Mouse (Mus musculus): ENCODE measurements around the gene Klk11. TPM values are rescaled to one million over a fixed set of nuclear protein-coding genes. Genes with fewer than 3 reads are reported as not detected.

Gene Klk11
- polyA plus RNA-seq (2015; fragmentation: Nextera tagmentation; extraction: Ambion mirVana): 0.22 and 0.27 TPM in 2 replicates

GRCm38 (mm10) chr7:43774364-43774763, at the start of gene Klk11:
TSS of gene Klk11 (plus strand) at chr7:43774604.
- Histone ChIP-seq H3K36me3 (no peaks in the 10 kb centered on the region), H3K9me3 (no peaks in the 10 kb centered on the region), H3K27me3 (no peaks in the 10 kb centered on the region), H3K9ac (no peak within 1 kb of the TSS), H3K27ac (replicated peaks) (no peak within 1 kb of the TSS), H3K4me1 (replicated peaks) (no peaks in the 10 kb centered on the region), H3K4me2 (no peak within 1 kb of the TSS), H3K4me3 (no peak within 1 kb of the TSS)
- no peak for ATAC-seq (ENCODE audit: low FRiP score, low read depth)
- 91% methylated on average over 5 of the region's 5 CpGs for WGBS

DNA sequence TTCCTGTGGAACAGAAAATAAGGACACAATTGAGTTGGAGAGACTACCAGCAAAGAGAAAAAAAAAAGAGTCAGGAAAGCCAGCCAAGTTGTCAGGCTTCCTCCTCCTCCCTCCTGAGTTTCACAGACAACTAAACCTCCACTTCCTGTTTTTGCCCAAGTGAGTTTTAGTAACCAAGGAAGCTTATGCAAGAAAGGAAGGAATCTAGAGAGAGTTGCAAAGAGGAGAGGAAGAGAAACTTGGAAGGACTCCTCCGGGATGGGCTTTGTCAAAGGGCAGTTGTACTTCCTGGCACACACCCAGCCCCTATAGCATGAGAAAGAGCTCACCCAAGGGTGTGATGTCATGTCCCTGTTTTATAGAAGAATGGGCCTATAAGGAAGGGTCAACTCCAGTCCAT, 26.6 kb upstream of the Klk11 start:
- Histone ChIP-seq H3K4me3 (no peak overlapping the region), H3K4me2 (no peak overlapping the region), H3K36me3 (no peaks in the 10 kb centered on the region), H3K9ac (no peak overlapping the region), H3K27me3 (no peaks in the 10 kb centered on the region), H3K9me3 (no peaks in the 10 kb centered on the region), H3K27ac (replicated peaks) (no peak overlapping the region), H3K4me1 (replicated peaks) (no peaks in the 10 kb centered on the region)
- no peak for ATAC-seq (ENCODE audit: low FRiP score, low read depth)
- 58% methylated on average over 1 of the region's 1 CpGs for WGBS

GRCm38 (mm10) chr7:43752806-43753205, 21.6 kb upstream of the Klk11 start:
- Histone ChIP-seq H3K4me1 (replicated peaks) (no peaks in the 10 kb centered on the region), H3K4me3 (no peak overlapping the region), H3K9me3 (no peaks in the 10 kb centered on the region), H3K27ac (replicated peaks) (no peak overlapping the region), H3K27me3 (no peaks in the 10 kb centered on the region), H3K4me2 (no peak overlapping the region), H3K36me3 (no peaks in the 10 kb centered on the region), H3K9ac (no peak overlapping the region)
- ATAC-seq (ENCODE audit: low FRiP score, low read depth): no peak
- 83% methylated on average over 2 of the region's 2 CpGs for WGBS

- Histone ChIP-seq H3K4me1 (replicated peaks) (no peaks in the 10 kb centered on the region), H3K27me3 (no peaks in the 10 kb centered on the region), H3K27ac (replicated peaks) (no peak overlapping the region), H3K4me3 (no peak overlapping the region), H3K9ac (no peak overlapping the region), H3K36me3 (no peaks in the 10 kb centered on the region), H3K9me3 (no peaks in the 10 kb centered on the region), H3K4me2 (no peak overlapping the region)
- no peak for ATAC-seq (ENCODE audit: low FRiP score, low read depth)
- 43% methylated on average over 8 of the region's 8 CpGs for WGBS
Observed at GRCm38 (mm10) chr7:43766484-43766883, 7.9 kb upstream of the Klk11 start.

DNA sequence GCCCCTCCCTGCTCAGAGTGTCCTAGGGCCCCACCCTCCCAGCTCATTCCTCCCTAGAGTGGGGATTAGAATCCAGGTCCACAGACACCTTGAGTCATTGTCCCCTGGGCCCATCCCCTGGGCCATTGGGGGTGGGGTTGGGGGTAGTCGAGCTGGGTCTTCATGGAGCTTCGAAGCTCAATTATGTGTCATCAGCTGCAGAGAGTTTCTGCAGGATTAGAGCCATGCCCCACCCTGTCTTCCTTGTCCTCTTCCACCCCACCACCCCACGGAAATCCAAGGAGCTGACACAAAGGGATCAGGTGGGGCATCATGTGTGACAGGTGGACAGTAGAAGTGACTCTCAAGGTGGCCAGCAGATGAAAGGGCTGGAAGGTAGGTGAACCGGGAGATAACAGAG, 5.8 kb upstream of the Klk11 start, which contains the start of gene Klk12:
Gene Klk12 (plus strand): TSS at position 301 of the 400 bp plus-strand sequence.
- no peak within 1 kb of the TSS for H3K4me2 ChIP-seq
- no peak within 1 kb of the TSS for H3K4me3 ChIP-seq
- H3K4me1 ChIP-seq (replicated peaks): no peaks in the 10 kb centered on the region
- H3K27ac ChIP-seq (replicated peaks): no peak within 1 kb of the TSS
- no peaks in the 10 kb centered on the region for H3K27me3 ChIP-seq
- ATAC-seq (ENCODE audit: low FRiP score, low read depth): no peak
- 84% methylated on average over 4 of the region's 4 CpGs for WGBS
- H3K36me3 ChIP-seq: no peaks in the 10 kb centered on the region
- no peaks in the 10 kb centered on the region for H3K9me3 ChIP-seq
- H3K9ac ChIP-seq: no peak within 1 kb of the TSS

GRCm38 (mm10) chr7:43769636-43770035, 4.8 kb upstream of the Klk11 start:
- H3K27me3 ChIP-seq: no peaks in the 10 kb centered on the region
- no peak overlapping the region for H3K9ac ChIP-seq
- H3K4me2 ChIP-seq: no peak overlapping the region
- H3K9me3 ChIP-seq: no peaks in the 10 kb centered on the region
- no peaks in the 10 kb centered on the region for H3K4me1 ChIP-seq (replicated peaks)
- H3K4me3 ChIP-seq: no peak overlapping the region
- no peaks in the 10 kb centered on the region for H3K36me3 ChIP-seq
- WGBS: 90% methylated on average over 8 of the region's 8 CpGs
- no peak overlapping the region for H3K27ac ChIP-seq (replicated peaks)
- ATAC-seq (ENCODE audit: low FRiP score, low read depth): no peak

GRCm38 (mm10) chr7:43770701-43771100, 3.7 kb upstream of the Klk11 start:
- Histone ChIP-seq H3K9ac (no peak overlapping the region), H3K4me2 (no peak overlapping the region), H3K4me3 (no peak overlapping the region), H3K4me1 (replicated peaks) (no peaks in the 10 kb centered on the region), H3K27ac (replicated peaks) (no peak overlapping the region), H3K9me3 (no peaks in the 10 kb centered on the region), H3K27me3 (no peaks in the 10 kb centered on the region), H3K36me3 (no peaks in the 10 kb centered on the region)
- WGBS: 91% methylated on average over 10 of the region's 10 CpGs
- no peak for ATAC-seq (ENCODE audit: low FRiP score, low read depth)

GRCm38 (mm10) chr7:43771916-43772315, 2.5 kb upstream of the Klk11 start:
- ATAC-seq (ENCODE audit: low FRiP score, low read depth): no peak
- no peaks in the 10 kb centered on the region for H3K27me3 ChIP-seq
- no peak overlapping the region for H3K27ac ChIP-seq (replicated peaks)
- no peaks in the 10 kb centered on the region for H3K9me3 ChIP-seq
- H3K4me3 ChIP-seq: no peak overlapping the region
- 95% methylated on average over 6 of the region's 6 CpGs for WGBS
- no peak overlapping the region for H3K4me2 ChIP-seq
- H3K36me3 ChIP-seq: no peaks in the 10 kb centered on the region
- no peak overlapping the region for H3K9ac ChIP-seq
- H3K4me1 ChIP-seq (replicated peaks): no peaks in the 10 kb centered on the region

GRCm38 (mm10) chr7:43772901-43773300, 1.5 kb upstream of the Klk11 start:
- H3K9ac ChIP-seq: no peak overlapping the region
- no peaks in the 10 kb centered on the region for H3K9me3 ChIP-seq
- no peak overlapping the region for H3K4me2 ChIP-seq
- no peaks in the 10 kb centered on the region for H3K27me3 ChIP-seq
- ATAC-seq (ENCODE audit: low FRiP score, low read depth): no peak
- no peak overlapping the region for H3K27ac ChIP-seq (replicated peaks)
- H3K4me1 ChIP-seq (replicated peaks): no peaks in the 10 kb centered on the region
- no peak overlapping the region for H3K4me3 ChIP-seq
- H3K36me3 ChIP-seq: no peaks in the 10 kb centered on the region
- WGBS: 67% methylated on average over 3 of the region's 3 CpGs

DNA sequence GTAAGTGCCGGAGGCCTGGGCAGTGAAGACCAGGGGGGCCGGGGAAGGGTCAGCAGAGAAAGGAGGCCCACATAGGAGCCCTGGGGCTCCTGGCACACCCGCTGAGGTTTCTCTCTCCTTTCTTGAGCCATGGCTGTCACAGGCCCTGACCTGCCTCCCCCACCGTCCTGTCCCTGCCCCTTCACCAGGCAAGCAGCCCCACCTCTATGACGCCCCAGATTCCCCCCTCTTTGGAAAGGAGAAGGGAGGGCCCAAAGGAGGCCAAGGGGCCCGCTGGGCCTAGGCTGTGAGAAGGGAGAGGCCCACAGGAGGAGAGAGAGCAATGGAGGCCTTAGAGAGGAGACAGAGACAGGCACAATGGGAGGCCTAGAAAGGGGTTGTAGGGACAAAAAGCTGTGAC, 398 bp downstream of the Klk11 start:
- Histone ChIP-seq H3K9me3 (no peaks in the 10 kb centered on the region), H3K9ac (no peak overlapping the region), H3K27ac (replicated peaks) (no peak overlapping the region), H3K4me3 (no peak overlapping the region), H3K4me2 (no peak overlapping the region), H3K36me3 (no peaks in the 10 kb centered on the region), H3K27me3 (no peaks in the 10 kb centered on the region), H3K4me1 (replicated peaks) (no peaks in the 10 kb centered on the region)
- WGBS: 49% methylated on average over 6 of the region's 6 CpGs
- no peak for ATAC-seq (ENCODE audit: low FRiP score, low read depth)

GRCm38 (mm10) chr7:43775311-43776057, 1.1 kb downstream of the Klk11 start:
- no peaks in the 10 kb centered on the region for H3K36me3 ChIP-seq
- no peaks in the 10 kb centered on the region for H3K27me3 ChIP-seq
- no peak overlapping the region for H3K27ac ChIP-seq (replicated peaks)
- H3K4me1 ChIP-seq (replicated peaks): no peaks in the 10 kb centered on the region
- no peak for ATAC-seq (ENCODE audit: low FRiP score, low read depth)
- no peak overlapping the region for H3K9ac ChIP-seq
- WGBS: 62% methylated on average over 6 of the region's 7 CpGs
- no peak overlapping the region for H3K4me3 ChIP-seq
- no peak overlapping the region for H3K4me2 ChIP-seq
- no peaks in the 10 kb centered on the region for H3K9me3 ChIP-seq

GRCm38 (mm10) chr7:43776506-43776905, 2.1 kb downstream of the Klk11 start:
- no peak overlapping the region for H3K4me2 ChIP-seq
- no peaks in the 10 kb centered on the region for H3K36me3 ChIP-seq
- WGBS: 89% methylated on average over 5 of the region's 5 CpGs
- H3K9ac ChIP-seq: no peak overlapping the region
- ATAC-seq (ENCODE audit: low FRiP score, low read depth): no peak
- no peaks in the 10 kb centered on the region for H3K27me3 ChIP-seq
- no peak overlapping the region for H3K4me3 ChIP-seq
- H3K27ac ChIP-seq (replicated peaks): no peak overlapping the region
- no peaks in the 10 kb centered on the region for H3K9me3 ChIP-seq
- no peaks in the 10 kb centered on the region for H3K4me1 ChIP-seq (replicated peaks)

DNA sequence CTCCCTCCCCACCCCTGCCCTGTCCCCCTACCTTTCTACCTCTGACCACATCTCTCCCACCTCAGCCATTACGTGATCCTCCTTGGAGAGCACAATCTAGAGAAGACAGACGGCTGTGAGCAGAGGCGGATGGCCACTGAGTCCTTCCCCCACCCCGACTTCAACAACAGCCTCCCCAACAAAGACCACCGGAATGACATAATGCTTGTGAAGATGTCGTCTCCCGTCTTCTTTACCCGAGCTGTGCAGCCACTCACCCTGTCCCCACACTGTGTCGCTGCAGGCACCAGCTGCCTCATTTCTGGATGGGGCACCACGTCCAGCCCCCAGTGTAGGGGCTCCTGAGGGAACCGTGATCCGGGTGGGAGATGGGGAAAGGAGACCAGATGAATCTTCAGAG, 3.0 kb downstream of the Klk11 start:
- H3K36me3 ChIP-seq: no peaks in the 10 kb centered on the region
- H3K27me3 ChIP-seq: 0 out of 2 replicates have a peak, but pooled peaks cover 3% of the 10 kb centered on the region
- ATAC-seq (ENCODE audit: low FRiP score, low read depth): no peak
- H3K9me3 ChIP-seq: no peaks in the 10 kb centered on the region
- H3K4me3 ChIP-seq: no peak overlapping the region
- no peak overlapping the region for H3K27ac ChIP-seq (replicated peaks)
- 88% methylated on average over 12 of the region's 12 CpGs for WGBS
- no peak overlapping the region for H3K4me2 ChIP-seq
- no peak overlapping the region for H3K9ac ChIP-seq
- H3K4me1 ChIP-seq (replicated peaks): peaks cover 3% of the 10 kb centered on the region
